Mouse (Mus musculus) heart, embryonic 13.5 days (tissue): ENCODE results near the gene Csad. TPM values are rescaled to one million over a fixed set of nuclear protein-coding genes. Genes with fewer than 3 reads are reported as not detected.
"Not testable (repeated sequence)": the region's sequence is repeated elsewhere in the genome, so short reads cannot be mapped to it uniquely, and the experiment has no call there.

ENCODE experiments used
- ATAC-seq: fragments of 200-750 bp; cut with Nextera tagmentation; 2 replicates; pipeline ENCODE4 v1.8.0; 2017; ENCODE audit warnings: moderate TSS enrichment; ENCODE audit not compliant: insufficient number of reproducible peaks, low FRiP score, low TSS enrichment; ENCODE audit errors: extremely low read depth
- H3K27ac ChIP-seq: fragments of 300-500 bp; sonication (generic); replicated peaks from 2 replicates; pipeline ENCODE4 v1.5.1; 2015; ENCODE audit warnings: moderate library complexity, mild to moderate bottlenecking, inconsistent platforms
- H3K27me3 ChIP-seq: fragments of 300-500 bp; sonication (generic); replicated peaks from 2 replicates; pipeline ENCODE4 v1.6.1; 2015; ENCODE audit warnings: mild to moderate bottlenecking, inconsistent platforms
- H3K36me3 ChIP-seq: fragments of 300-500 bp; sonication (generic); 2 replicates; pipeline ENCODE4 v1.6.1; 2015; ENCODE audit warnings: mild to moderate bottlenecking, inconsistent platforms
- H3K4me1 ChIP-seq: fragments of 300-500 bp; sonication (generic); 2 replicates; pipeline ENCODE4 v1.6.1; 2015; ENCODE audit warnings: inconsistent platforms
- H3K4me2 ChIP-seq: fragments of 300-500 bp; sonication (generic); 2 replicates; pipeline ENCODE4 v1.6.1; 2015; ENCODE audit warnings: inconsistent platforms, mild to moderate bottlenecking, moderate library complexity
- H3K4me3 ChIP-seq: fragments of 300-500 bp; sonication (generic); 2 replicates; pipeline ENCODE4 v1.5.1; 2015; ENCODE audit warnings: moderate library complexity, mild to moderate bottlenecking, inconsistent platforms
- H3K9ac ChIP-seq: fragments of 300-500 bp; sonication (generic); 2 replicates; pipeline ENCODE4 v1.6.1; 2015; ENCODE audit warnings: inconsistent platforms, mild to moderate bottlenecking, moderate library complexity
- H3K9me3 ChIP-seq: fragments of 300-500 bp; sonication (generic); 2 replicates; pipeline ENCODE4 v1.6.1; 2016; ENCODE audit warnings: inconsistent platforms
- WGBS: fragments of 180-500 bp; shearing (Covaris S2); methylation state at CpG from one replicate; pipeline ENCODE4 v1.1.7; 2015; ENCODE audit warnings: mixed read lengths; 5-methylcytosine and 5-hydroxymethylcytosine counted together
- polyA plus RNA-seq: library from polyadenylated mRNA; unstranded; fragments of >200 nt; fragmentation: Nextera tagmentation; extraction: Ambion mirVana; gene quantifications from 2 replicates; pipeline ENCODE4 v1.2.1, GENCODE M21; 2015

Csad gene
- polyA plus RNA-seq, 1 experiment from 2014 or later: 33.4 TPM

DNA sequence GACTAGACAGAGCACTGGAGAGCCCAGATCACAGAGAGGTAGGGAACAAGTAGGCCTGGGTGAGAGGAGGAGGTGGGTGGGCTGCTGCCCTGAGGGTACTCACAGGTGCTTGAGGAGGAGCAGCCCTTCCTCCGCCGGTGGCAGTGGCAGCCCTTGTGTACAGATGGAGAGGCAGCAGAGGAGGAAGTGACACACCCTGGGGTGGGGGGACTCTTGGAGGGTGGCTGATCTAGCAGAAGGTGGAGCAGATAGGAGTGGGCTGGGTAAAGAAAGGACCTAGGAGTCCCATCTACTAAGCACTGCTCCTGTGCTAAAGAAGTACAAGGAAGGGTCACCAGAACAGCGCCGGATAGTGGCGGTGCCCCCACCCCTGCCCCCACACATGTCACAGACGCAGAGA lies 27.2 kb upstream of the Csad start, which contains the start of gene Itgb7:
Gene Itgb7 (minus strand): TSS at position 197 of the 400 bp plus-strand sequence.
- ATAC-seq: no peak
- H3K4me2 ChIP-seq: no peak within 1 kb of the TSS
- no peak within 1 kb of the TSS for H3K27ac ChIP-seq
- H3K36me3 ChIP-seq: peaks cover 8% of the 10 kb centered on the region; the same call in 1 of the 2 replicates
- H3K9me3 ChIP-seq: no peaks in the 10 kb centered on the region
- WGBS: 25% methylated on average over 6 of the region's 6 CpGs
- H3K27me3 ChIP-seq: peaks cover 31% of the 10 kb centered on the region; the same call in 1 of the 2 replicates
- no peak within 1 kb of the TSS for H3K9ac ChIP-seq
- peaks cover 18% of the 10 kb centered on the region for H3K4me1 ChIP-seq
- H3K4me3 ChIP-seq: no peak within 1 kb of the TSS

DNA sequence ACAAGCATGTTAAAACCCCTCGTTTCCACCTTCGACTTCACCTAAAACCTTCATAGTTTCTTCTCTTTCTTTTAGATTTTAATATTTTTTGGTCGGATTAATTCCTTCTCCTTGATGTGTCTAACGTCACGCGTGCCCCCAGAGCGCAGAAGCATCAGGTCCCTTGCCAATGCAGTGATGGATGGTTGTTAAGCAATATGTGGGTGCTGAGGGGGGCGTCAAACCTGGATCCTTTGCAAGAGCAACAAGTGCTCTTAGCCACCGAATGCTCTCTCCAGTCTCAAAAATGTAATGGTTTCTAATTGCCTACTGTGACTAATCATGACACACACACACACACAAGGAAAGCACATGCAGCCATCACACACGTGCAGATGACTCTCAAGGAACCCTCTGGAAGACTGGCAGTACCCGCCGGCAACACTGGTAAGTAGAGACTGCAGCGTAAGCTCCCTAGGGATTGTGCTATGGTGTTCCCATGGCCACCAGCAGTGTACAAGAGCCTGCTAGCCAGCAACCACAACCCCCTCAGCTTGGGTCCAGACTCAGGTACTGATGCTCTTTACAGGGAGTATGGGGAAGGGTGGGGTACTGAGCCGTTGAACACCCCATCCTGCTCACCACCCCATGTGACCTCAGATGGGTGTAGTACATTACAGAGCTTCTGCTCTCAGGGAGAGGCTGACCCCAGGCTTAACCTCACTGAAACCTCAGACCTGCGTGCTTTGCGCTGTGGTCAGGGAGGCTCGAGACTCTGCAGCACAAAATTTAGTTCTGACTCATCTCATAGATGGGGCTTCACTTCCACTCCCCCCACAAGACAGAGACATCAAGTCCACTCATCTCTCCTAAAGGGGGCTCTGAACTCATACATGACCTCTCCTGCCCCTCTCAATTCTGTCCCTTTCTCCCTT lies 26.1 kb upstream of the Csad start:
- 0 out of 2 replicates have a peak, but pooled peaks cover under 1% of the 10 kb centered on the region for H3K36me3 ChIP-seq
- no peak overlapping the region for H3K27ac ChIP-seq
- 72% methylated on average over 17 of the region's 17 CpGs for WGBS
- H3K4me1 ChIP-seq: peaks cover 13% of the 10 kb centered on the region
- H3K4me2 ChIP-seq: no peak overlapping the region
- H3K4me3 ChIP-seq: no peak overlapping the region
- peaks cover 35% of the 10 kb centered on the region; the same call in 1 of the 2 replicates for H3K27me3 ChIP-seq
- no peaks in the 10 kb centered on the region for H3K9me3 ChIP-seq
- ATAC-seq: no peak
- H3K9ac ChIP-seq: no peak overlapping the region

DNA sequence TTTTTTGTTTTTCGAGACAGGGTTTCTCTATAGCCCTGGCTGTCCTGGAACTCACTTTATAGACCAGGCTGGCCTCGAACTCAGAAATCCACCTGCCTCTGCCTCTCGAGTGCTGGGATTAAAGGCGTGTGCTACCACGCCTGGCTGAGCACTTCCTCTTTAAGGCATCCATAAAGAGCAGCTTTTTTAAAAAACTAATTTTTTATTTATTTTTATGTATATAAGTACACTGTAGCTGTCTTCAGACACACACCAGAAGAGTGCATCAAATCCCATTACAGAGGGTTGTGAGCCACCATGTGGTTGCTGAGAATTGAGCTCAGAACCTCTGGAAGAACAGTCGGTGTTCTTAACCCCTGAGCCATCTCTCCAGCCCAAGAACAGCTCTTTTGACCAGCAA lies 21.1 kb upstream of the Csad start:
- Histone ChIP-seq H3K4me1 (peaks cover 14% of the 10 kb centered on the region), H3K4me2 (peak overlapping the region; percentile 85; the same call in 1 of the 2 replicates), H3K27me3 (peaks cover 42% of the 10 kb centered on the region)
- not testable (repeated sequence) for H3K36me3 ChIP-seq, ATAC-seq, H3K9me3 ChIP-seq, H3K9ac ChIP-seq, H3K27ac ChIP-seq, H3K4me3 ChIP-seq
- WGBS: 69% methylated on average over 6 of the region's 6 CpGs

DNA sequence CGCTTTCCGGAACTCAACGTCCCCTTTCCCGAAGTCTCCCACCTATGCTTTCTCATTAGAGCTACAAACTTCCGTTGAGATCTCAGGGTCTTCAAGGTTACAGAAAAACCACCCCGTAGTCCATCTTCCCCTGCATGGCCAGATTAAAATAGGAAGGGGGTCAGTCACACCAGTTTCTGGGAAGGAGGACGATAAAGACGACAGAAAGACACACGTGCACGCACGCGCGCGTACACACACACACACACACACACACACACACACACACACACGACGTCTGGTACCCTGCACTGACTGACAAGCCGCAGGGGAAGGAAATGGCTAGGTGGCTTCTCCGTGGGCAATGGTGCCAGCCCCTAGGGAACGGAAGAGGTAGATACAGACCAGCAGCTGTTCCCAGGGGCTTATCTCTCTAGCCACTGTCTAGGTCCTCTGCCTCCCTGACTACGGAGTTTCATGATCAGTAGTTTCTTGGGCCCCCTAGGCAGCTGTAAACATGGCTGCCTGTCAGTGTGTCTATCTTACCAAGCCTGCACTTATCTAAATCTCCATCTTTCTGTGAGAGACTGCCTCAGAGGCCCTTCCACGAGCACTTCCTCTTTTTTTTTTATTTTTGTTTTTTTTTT lies 20.6 kb upstream of the Csad start:
- Histone ChIP-seq H3K4me3 (peak overlapping the region; percentile 53), H3K9ac (peak overlapping the region; percentile 80), H3K27me3 (peaks cover 38% of the 10 kb centered on the region), H3K9me3 (no peaks in the 10 kb centered on the region), H3K4me2 (peak overlapping the region; percentile 85), H3K27ac (no peak overlapping the region), H3K36me3 (no peaks in the 10 kb centered on the region), H3K4me1 (peaks cover 14% of the 10 kb centered on the region)
- ATAC-seq: no peak
- 6% methylated on average over 21 of the region's 21 CpGs for WGBS

DNA sequence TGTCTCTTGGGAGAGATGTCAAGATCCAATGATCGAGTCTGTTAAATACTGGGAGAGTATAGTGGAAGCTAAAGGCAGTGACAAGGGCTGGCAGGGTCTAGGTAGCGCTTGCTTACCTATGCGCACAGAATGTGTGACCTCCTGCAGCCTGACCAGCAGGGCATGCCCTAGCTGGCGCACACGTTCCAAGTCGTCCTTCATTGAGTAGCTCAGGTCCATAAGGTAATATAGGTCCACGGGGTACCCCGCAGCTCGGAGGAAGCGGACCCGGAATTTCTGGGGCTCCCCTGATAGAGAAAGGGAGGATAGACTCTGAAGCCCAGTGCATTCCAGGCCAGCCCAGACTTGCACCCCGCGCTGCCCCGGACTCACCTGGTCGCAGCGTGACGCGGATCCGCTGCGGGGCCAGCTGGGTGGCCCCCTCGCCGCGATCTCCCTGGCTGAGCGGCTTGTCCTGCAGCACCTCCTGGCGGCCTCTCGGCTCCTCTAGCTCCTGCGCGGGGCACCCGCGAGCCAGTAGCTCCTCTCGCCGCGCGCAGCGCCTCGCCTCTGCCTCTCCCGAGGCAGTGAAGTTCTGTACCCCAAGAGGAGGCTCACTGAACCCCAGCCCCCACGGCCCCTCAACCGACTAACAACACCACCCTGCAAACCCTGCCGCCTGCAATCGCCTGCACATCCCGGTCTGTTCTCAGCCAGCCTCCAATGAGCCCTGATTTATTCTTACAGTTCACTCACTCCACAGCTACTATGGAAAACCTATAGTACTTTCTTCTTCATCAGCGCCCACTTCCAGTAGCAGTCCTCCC lies 19.9 kb upstream of the Csad start:
- no peaks in the 10 kb centered on the region for H3K36me3 ChIP-seq
- H3K27me3 ChIP-seq: peaks cover 36% of the 10 kb centered on the region
- H3K27ac ChIP-seq: no peak overlapping the region
- peak; percentile 72; the same call in 1 of the 2 replicates for ATAC-seq
- H3K4me2 ChIP-seq: peak overlapping the region; percentile 85
- WGBS: 3% methylated on average over 43 of the region's 43 CpGs
- no peaks in the 10 kb centered on the region for H3K9me3 ChIP-seq
- peak overlapping the region; percentile 80 for H3K9ac ChIP-seq
- H3K4me3 ChIP-seq: peak overlapping the region; percentile 53
- H3K4me1 ChIP-seq: peaks cover 14% of the 10 kb centered on the region

DNA sequence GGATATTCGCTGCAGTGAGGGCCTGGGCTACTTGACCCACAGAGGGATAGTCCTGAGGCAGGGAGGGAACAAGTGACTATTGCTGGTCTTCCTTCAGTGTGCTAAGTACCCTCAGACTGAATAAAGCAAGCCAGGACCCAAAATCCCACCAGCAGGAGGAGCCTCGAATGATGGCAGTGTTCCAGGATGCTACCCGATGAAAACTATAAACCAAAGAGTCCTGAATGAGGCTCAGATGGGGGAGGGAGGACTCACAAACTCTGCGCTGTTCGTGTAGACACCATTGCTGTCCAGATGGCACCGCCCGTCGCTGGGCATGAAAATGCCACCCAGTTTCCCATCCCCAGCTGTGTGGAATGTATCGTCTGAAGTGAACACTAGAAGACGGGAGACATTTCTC lies 17.9 kb upstream of the Csad start:
- H3K4me2 ChIP-seq: no peak overlapping the region
- H3K9ac ChIP-seq: no peak overlapping the region
- H3K36me3 ChIP-seq: 0 out of 2 replicates have a peak, but pooled peaks cover under 1% of the 10 kb centered on the region
- peaks cover 14% of the 10 kb centered on the region for H3K4me1 ChIP-seq
- no peak for ATAC-seq
- H3K9me3 ChIP-seq: no peaks in the 10 kb centered on the region
- WGBS: 57% methylated on average over 10 of the region's 10 CpGs
- no peak overlapping the region for H3K4me3 ChIP-seq
- no peak overlapping the region for H3K27ac ChIP-seq
- H3K27me3 ChIP-seq: peaks cover 31% of the 10 kb centered on the region

DNA sequence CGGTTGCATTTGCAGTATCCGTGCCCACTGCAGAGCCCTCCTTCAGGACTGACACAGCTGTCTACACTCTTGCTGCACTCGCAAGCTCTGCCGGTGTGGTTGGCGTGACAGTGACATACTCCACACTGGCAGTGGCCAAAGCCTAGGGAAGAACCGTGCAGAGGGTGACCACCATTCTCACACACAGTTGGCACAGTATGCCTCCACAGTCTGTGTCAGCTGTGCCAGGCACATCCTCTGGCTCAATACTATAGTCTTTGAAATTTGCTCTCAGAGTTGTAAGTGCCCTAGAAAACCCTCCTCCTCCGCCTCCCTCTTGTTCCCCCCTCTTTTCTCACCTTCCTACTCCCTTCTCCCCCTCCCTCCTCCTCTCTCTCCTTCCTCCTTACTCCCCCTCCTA lies 12.8 kb upstream of the Csad start:
- Histone ChIP-seq H3K27ac (no peak overlapping the region), H3K9ac (no peak overlapping the region), H3K4me2 (no peak overlapping the region), H3K4me1 (peaks cover 5% of the 10 kb centered on the region; the same call in 1 of the 2 replicates), H3K9me3 (no peaks in the 10 kb centered on the region), H3K27me3 (peaks cover 6% of the 10 kb centered on the region), H3K4me3 (no peak overlapping the region), H3K36me3 (peaks cover 43% of the 10 kb centered on the region)
- 67% methylated on average over 7 of the region's 7 CpGs for WGBS
- ATAC-seq: no peak

DNA sequence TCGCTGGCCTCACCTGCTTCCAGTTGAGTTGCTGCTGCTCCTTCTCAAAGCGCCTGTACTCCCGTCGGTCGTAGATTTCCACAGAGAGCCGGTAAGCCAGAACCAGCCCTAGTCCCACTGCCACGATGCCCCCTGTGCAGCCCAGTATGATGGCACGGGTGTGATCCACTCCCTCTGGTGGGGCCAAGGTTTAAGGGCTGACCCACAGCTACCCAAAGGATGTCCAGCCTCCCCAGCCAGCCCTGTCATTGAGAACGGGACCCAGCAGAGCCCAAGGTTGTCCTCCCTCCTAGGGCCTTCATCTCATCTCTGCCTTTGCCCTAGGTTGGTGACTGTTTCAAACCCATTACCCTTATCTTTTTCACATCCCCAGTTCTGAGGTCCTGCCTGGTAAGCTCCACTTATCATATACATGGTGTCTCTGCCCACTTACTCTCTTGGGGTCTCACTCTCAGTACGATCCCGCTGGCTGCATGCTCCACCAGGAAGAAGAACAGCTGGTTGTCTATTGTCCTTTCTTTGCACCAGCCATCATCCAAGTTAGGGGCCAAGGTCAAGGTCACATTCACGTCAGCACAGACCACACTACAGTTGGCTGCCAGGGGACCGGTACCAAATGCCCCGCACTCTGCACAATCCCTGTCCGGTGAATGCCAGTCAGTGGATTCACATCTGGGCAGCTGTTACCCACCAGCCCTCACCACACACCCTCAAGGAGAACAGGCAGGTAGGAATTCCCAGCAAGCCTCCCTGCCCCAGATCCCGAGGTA lies 12.1 kb upstream of the Csad start:
- no peak overlapping the region for H3K9ac ChIP-seq
- no peaks in the 10 kb centered on the region for H3K27me3 ChIP-seq
- peaks cover 9% of the 10 kb centered on the region; the same call in 1 of the 2 replicates for H3K4me1 ChIP-seq
- no peak overlapping the region for H3K27ac ChIP-seq
- no peak for ATAC-seq
- WGBS: 73% methylated on average over 16 of the region's 16 CpGs
- H3K4me2 ChIP-seq: no peak overlapping the region
- no peaks in the 10 kb centered on the region for H3K9me3 ChIP-seq
- no peak overlapping the region for H3K4me3 ChIP-seq
- peaks cover 50% of the 10 kb centered on the region for H3K36me3 ChIP-seq

DNA sequence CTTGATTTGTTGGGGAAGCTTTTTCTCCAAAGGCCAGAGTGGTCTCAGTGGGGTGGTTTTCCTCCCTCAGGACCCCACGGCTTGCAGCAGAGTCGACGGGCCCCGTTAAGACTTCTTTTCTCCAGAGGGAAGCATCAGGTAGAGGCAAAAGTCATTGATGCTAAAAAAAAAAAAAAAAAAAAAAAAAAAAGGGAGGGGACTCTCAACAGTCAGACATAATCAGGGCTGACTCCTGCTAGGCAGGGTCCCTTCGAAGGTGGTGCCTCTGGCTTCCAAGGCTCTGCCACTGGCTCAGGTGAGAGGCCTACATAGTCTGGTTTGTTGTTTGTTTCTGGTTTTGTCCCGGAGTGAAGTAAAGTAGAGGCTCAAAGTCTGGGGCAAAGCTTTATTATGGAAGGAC lies 11.1 kb upstream of the Csad start:
- Histone ChIP-seq H3K27ac (no peak overlapping the region), H3K27me3 (no peaks in the 10 kb centered on the region), H3K9me3 (no peaks in the 10 kb centered on the region), H3K4me2 (no peak overlapping the region), H3K4me3 (no peak overlapping the region), H3K4me1 (peaks cover 11% of the 10 kb centered on the region; the same call in 1 of the 2 replicates), H3K36me3 (peaks cover 60% of the 10 kb centered on the region), H3K9ac (no peak overlapping the region)
- ATAC-seq: no peak
- WGBS: 59% methylated on average over 6 of the region's 6 CpGs

DNA sequence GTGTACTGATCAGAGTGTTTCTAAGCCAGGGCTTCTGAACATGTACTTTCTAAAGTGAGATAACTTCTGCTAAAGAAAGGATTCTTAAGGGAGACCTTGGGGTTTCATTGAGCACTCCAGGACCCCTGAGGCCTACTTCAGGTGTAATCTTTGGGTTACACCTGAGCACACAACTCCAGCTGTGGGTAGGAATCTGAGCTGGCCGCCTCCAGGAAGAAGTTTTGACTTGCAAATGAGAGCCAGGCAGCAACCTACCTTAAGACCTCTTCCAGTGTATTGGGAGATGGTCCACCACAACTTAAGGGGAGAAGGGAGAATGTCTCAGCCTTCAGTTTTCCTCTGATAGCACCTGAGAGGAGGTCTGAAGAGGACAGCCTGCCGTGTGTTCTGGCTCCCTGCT lies 9.6 kb upstream of the Csad start:
- peaks cover 75% of the 10 kb centered on the region for H3K36me3 ChIP-seq
- peaks cover 11% of the 10 kb centered on the region; the same call in 1 of the 2 replicates for H3K4me1 ChIP-seq
- no peak overlapping the region for H3K4me3 ChIP-seq
- no peak overlapping the region for H3K4me2 ChIP-seq
- no peak for ATAC-seq
- no peaks in the 10 kb centered on the region for H3K27me3 ChIP-seq
- WGBS: 47% methylated on average over 2 of the region's 2 CpGs
- H3K27ac ChIP-seq: no peak overlapping the region
- no peaks in the 10 kb centered on the region for H3K9me3 ChIP-seq
- no peak overlapping the region for H3K9ac ChIP-seq
